Mouse (Mus musculus): ENCODE results near the gene Zc3h18.

GRCm38 (mm10) chr8:122452154-122452553 lies 75.7 kb downstream of the Zc3h18 start:
- TF ChIP-seq CTCF (IDR thresholded peaks at IDR 0.05; ENCODE audit: extremely low read depth, insufficient read depth, insufficient read length, insufficient replicate concordance): no peak
- no peak for TF ChIP-seq POLR2A (IDR thresholded peaks at IDR 0.05; ENCODE audit: low read depth, low read length)
